Mouse (Mus musculus) hindbrain, embryonic 11.5 days (tissue): Measurements from ENCODE around the gene Sema3g. TPM values are rescaled to one million over a fixed set of nuclear protein-coding genes. Genes with fewer than 3 reads are reported as not detected.

ENCODE experiments used
- ATAC-seq: fragments of 200-750 bp; cut with Nextera tagmentation; 2 replicates; pipeline ENCODE4 v1.8.0; 2017; ENCODE audit warnings: mild to moderate bottlenecking, moderate TSS enrichment, moderate library complexity; ENCODE audit not compliant: low FRiP score
- DNase-seq: peaks from one replicate; pipeline ENCODE4 v3.0.0-alpha.2; 2015; ENCODE audit warnings: low spot score
- H3K27ac ChIP-seq: fragments of 300-500 bp; sonication (generic); 2 replicates; pipeline ENCODE4 v1.5.1; 2014; ENCODE audit warnings: mild to moderate bottlenecking, low read depth, low read length
- H3K27me3 ChIP-seq: fragments of 300-500 bp; sonication (generic); 2 replicates; pipeline ENCODE4 v1.6.1; 2014; ENCODE audit warnings: mild to moderate bottlenecking, low read length, moderate library complexity, mixed read lengths; ENCODE audit not compliant: control insufficient read depth, insufficient read depth
- H3K36me3 ChIP-seq: fragments of 300-500 bp; sonication (generic); 2 replicates; pipeline ENCODE4 v1.6.1; 2014; ENCODE audit warnings: mild to moderate bottlenecking, low read length, moderate library complexity, mixed read lengths; ENCODE audit not compliant: control insufficient read depth, insufficient read depth
- H3K4me1 ChIP-seq: fragments of 300-500 bp; sonication (generic); replicated peaks from 2 replicates; pipeline ENCODE4 v1.6.1; 2014; ENCODE audit warnings: low read length, mixed read lengths; ENCODE audit not compliant: control insufficient read depth, insufficient read depth
- H3K4me2 ChIP-seq: fragments of 300-500 bp; sonication (generic); replicated peaks from 2 replicates; pipeline ENCODE4 v1.6.1; 2014; ENCODE audit warnings: mild to moderate bottlenecking, low read depth, low read length
- H3K4me3 ChIP-seq: fragments of 300-500 bp; sonication (generic); 2 replicates; pipeline ENCODE4 v1.5.1; 2014; ENCODE audit warnings: low read depth, low read length
- H3K9ac ChIP-seq: fragments of 300-500 bp; sonication (generic); 2 replicates; pipeline ENCODE4 v1.6.1; 2014; ENCODE audit warnings: low read depth, low read length
- H3K9me3 ChIP-seq: fragments of 300-500 bp; sonication (generic); 2 replicates; pipeline ENCODE4 v1.6.1; 2016; ENCODE audit warnings: low read length; ENCODE audit not compliant: control insufficient read depth
- WGBS: fragments of 180-500 bp; shearing (Covaris S2); extraction: QIAGEN DNeasy Blood & Tissue Kit; methylation state at CpG from one replicate; pipeline ENCODE4 v1.1.7; 2014; 5-methylcytosine and 5-hydroxymethylcytosine counted together
- polyA plus RNA-seq: library from polyadenylated mRNA; unstranded; fragments of >200 nt; fragmentation: Nextera tagmentation; extraction: Ambion mirVana; gene quantifications from 2 replicates; pipeline ENCODE4 v1.2.1, GENCODE M21; 2014

Sema3g gene
- 0.42 and 0.51 TPM in 2 replicates for polyA plus RNA-seq

GRCm38 (mm10) chr14:31217666-31218065 is at the start of gene Sema3g:
Gene Sema3g, plus strand, starts transcription at chr14:31217860.
- DNase-seq = peak; percentile 72
- 15% methylated on average over 11 of the region's 11 CpGs for WGBS
- no peak within 1 kb of the TSS for H3K4me3 ChIP-seq
- H3K36me3 ChIP-seq = no peaks in the 10 kb centered on the region
- no peak within 1 kb of the TSS for H3K27ac ChIP-seq
- H3K4me2 ChIP-seq = 0 out of 2 replicates have a peak within 1 kb of the TSS, but pooled peaks have one; percentile 15
- H3K27me3 ChIP-seq = no peaks in the 10 kb centered on the region
- no peaks in the 10 kb centered on the region for H3K9me3 ChIP-seq
- peaks cover 6% of the 10 kb centered on the region; the same call in 1 of the 2 replicates for H3K4me1 ChIP-seq
- no peak within 1 kb of the TSS for H3K9ac ChIP-seq
- peak; percentile 68 for ATAC-seq

GRCm38 (mm10) chr14:31168425-31168824 is 49.2 kb upstream of the Sema3g start, which contains the start of gene Stab1:
Gene Stab1, minus strand, starts transcription at chr14:31168641.
- Histone ChIP-seq H3K4me1 (no peaks in the 10 kb centered on the region), H3K27me3 (no peaks in the 10 kb centered on the region), H3K36me3 (peaks cover 23% of the 10 kb centered on the region), H3K4me3 (0 out of 2 replicates have a peak within 1 kb of the TSS, but pooled peaks have one; percentile 0), H3K9ac (peak within 1 kb of the TSS; percentile 7; the same call in 1 of the 2 replicates), H3K4me2 (peak within 1 kb of the TSS; percentile 5; the same call in 1 of the 2 replicates), H3K9me3 (no peaks in the 10 kb centered on the region), H3K27ac (no peak within 1 kb of the TSS)
- ATAC-seq (no peak), DNase-seq (no peak)
- 66% methylated on average over 10 of the region's 10 CpGs for WGBS

GRCm38 (mm10) chr14:31169508-31169907 is 48.2 kb upstream of the Sema3g start:
- 89% methylated on average over 6 of the region's 6 CpGs for WGBS
- Histone ChIP-seq H3K27me3 (no peaks in the 10 kb centered on the region), H3K27ac (no peak overlapping the region), H3K4me1 (no peaks in the 10 kb centered on the region), H3K36me3 (peaks cover 30% of the 10 kb centered on the region), H3K4me3 (no peak overlapping the region), H3K4me2 (no peak overlapping the region), H3K9ac (no peak overlapping the region), H3K9me3 (no peaks in the 10 kb centered on the region)
- DNase-seq (no peak), ATAC-seq (no peak)

GRCm38 (mm10) chr14:31170963-31171362 is 46.7 kb upstream of the Sema3g start:
- ATAC-seq (no peak), DNase-seq (no peak)
- no peaks in the 10 kb centered on the region for H3K9me3 ChIP-seq
- 88% methylated on average over 13 of the region's 13 CpGs for WGBS
- H3K4me3 ChIP-seq = no peak overlapping the region
- no peak overlapping the region for H3K27ac ChIP-seq
- no peak overlapping the region for H3K9ac ChIP-seq
- H3K36me3 ChIP-seq = peaks cover 40% of the 10 kb centered on the region
- H3K27me3 ChIP-seq = no peaks in the 10 kb centered on the region
- H3K4me1 ChIP-seq = no peaks in the 10 kb centered on the region
- H3K4me2 ChIP-seq = no peak overlapping the region

- no peaks in the 10 kb centered on the region for H3K4me1 ChIP-seq
- peaks cover 44% of the 10 kb centered on the region for H3K36me3 ChIP-seq
- H3K9me3 ChIP-seq = no peaks in the 10 kb centered on the region
- DNase-seq = no peak
- ATAC-seq = no peak
- WGBS = 90% methylated on average over 11 of the region's 11 CpGs
- no peak overlapping the region for H3K4me3 ChIP-seq
- H3K27ac ChIP-seq = no peak overlapping the region
- H3K4me2 ChIP-seq = no peak overlapping the region
- no peaks in the 10 kb centered on the region for H3K27me3 ChIP-seq
- H3K9ac ChIP-seq = no peak overlapping the region
Observed at GRCm38 (mm10) chr14:31171386-31171785, 46.3 kb upstream of the Sema3g start.

GRCm38 (mm10) chr14:31171821-31172220 is 45.8 kb upstream of the Sema3g start:
- H3K27me3 ChIP-seq = no peaks in the 10 kb centered on the region
- no peaks in the 10 kb centered on the region for H3K9me3 ChIP-seq
- H3K9ac ChIP-seq = no peak overlapping the region
- no peak overlapping the region for H3K27ac ChIP-seq
- WGBS = 96% methylated on average over 15 of the region's 15 CpGs
- H3K36me3 ChIP-seq = peaks cover 48% of the 10 kb centered on the region
- no peaks in the 10 kb centered on the region for H3K4me1 ChIP-seq
- no peak overlapping the region for H3K4me3 ChIP-seq
- no peak overlapping the region for H3K4me2 ChIP-seq
- ATAC-seq = no peak
- DNase-seq = no peak

- Histone ChIP-seq H3K36me3 (peaks cover 52% of the 10 kb centered on the region), H3K27ac (no peak overlapping the region), H3K9ac (no peak overlapping the region), H3K4me3 (no peak overlapping the region), H3K4me2 (no peak overlapping the region), H3K4me1 (no peaks in the 10 kb centered on the region), H3K9me3 (no peaks in the 10 kb centered on the region), H3K27me3 (no peaks in the 10 kb centered on the region)
- no peak for DNase-seq
- no peak for ATAC-seq
- 90% methylated on average over 18 of the region's 18 CpGs for WGBS
Observed at GRCm38 (mm10) chr14:31172781-31173455, 44.7 kb upstream of the Sema3g start.

GRCm38 (mm10) chr14:31173537-31173936 is 44.1 kb upstream of the Sema3g start:
- DNase-seq = no peak
- Histone ChIP-seq H3K4me2 (no peak overlapping the region), H3K9ac (no peak overlapping the region), H3K4me3 (no peak overlapping the region), H3K4me1 (no peaks in the 10 kb centered on the region), H3K27ac (no peak overlapping the region), H3K27me3 (no peaks in the 10 kb centered on the region), H3K36me3 (peaks cover 52% of the 10 kb centered on the region), H3K9me3 (no peaks in the 10 kb centered on the region)
- ATAC-seq = no peak
- 92% methylated on average over 7 of the region's 7 CpGs for WGBS

- Histone ChIP-seq H3K4me3 (no peak overlapping the region), H3K9ac (no peak overlapping the region), H3K27ac (no peak overlapping the region), H3K9me3 (no peaks in the 10 kb centered on the region), H3K4me1 (no peaks in the 10 kb centered on the region), H3K4me2 (no peak overlapping the region), H3K27me3 (no peaks in the 10 kb centered on the region), H3K36me3 (peaks cover 42% of the 10 kb centered on the region)
- DNase-seq (no peak), ATAC-seq (no peak)
- WGBS = 92% methylated on average over 16 of the region's 16 CpGs
Observed at GRCm38 (mm10) chr14:31177287-31177686, 40.4 kb upstream of the Sema3g start.
